Mouse (Mus musculus) gastrocnemius, adult 18-20 months (tissue): ENCODE results near the gene Gm10912. TPM values are rescaled to one million over a fixed set of nuclear protein-coding genes. Genes with fewer than 3 reads are reported as not detected.
"Not testable (repeated sequence)": the region's sequence is repeated elsewhere in the genome, so short reads cannot be mapped to it uniquely, and the experiment has no call there.

ENCODE experiments used
- DNase-seq: peaks from one replicate; pipeline ENCODE4 v3.0.0; 2021; ENCODE audit warnings: low spot score
- total RNA-seq, 2 experiments: library from RNA; stranded (reverse); gene quantifications; 2 replicates each; pipeline ENCODE4 v1.2.3; 2021

Gene Gm10912
- total RNA-seq, 2 experiments from 2014 or later, result 0.14 to 0.24 TPM

DNA sequence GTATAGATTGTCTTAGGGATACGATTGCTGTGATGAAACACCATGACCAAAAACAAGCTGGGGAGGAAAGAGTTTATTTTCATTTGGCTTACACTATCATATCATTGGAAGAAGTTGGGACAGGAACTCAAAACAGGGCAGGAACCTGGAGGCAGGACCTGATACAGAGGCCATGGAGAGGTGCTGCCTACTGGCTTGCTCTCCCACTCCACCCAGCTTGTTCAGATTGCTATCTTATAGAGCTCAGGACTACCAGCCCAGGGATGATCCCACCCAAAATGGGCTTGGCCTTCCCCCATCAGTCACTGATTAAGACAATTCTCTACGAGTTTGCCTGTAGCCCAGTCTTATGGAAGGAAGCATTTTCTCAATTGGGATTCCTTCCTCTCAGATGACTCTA lies 1.5 kb upstream of the Gm10912 start:
- DNase-seq, result no peak

DNA sequence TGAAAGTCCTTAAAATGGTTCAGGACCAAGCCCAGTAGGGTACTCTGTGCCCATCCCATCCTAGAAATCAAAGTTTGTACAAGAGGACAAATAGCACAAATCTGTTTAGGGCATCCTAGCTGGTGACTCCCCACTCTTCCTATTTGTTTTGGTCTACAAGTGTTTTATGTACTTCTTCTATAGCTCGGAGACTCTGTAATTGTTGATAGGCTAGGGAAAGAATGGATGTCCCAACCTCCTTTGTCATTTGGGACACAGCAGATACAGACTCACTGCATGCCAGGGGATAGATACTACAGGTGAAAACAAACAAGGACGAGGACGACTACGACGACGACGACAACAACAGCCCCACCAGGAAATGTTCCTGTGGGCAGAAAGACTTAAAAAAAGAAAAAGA lies 2.8 kb downstream of the Gm10912 start, which contains the start of gene Gm10799:
Gene Gm10799, minus strand, starts transcription at position 101 of the 400 bp plus-strand sequence.
- not testable (repeated sequence) for DNase-seq

DNA sequence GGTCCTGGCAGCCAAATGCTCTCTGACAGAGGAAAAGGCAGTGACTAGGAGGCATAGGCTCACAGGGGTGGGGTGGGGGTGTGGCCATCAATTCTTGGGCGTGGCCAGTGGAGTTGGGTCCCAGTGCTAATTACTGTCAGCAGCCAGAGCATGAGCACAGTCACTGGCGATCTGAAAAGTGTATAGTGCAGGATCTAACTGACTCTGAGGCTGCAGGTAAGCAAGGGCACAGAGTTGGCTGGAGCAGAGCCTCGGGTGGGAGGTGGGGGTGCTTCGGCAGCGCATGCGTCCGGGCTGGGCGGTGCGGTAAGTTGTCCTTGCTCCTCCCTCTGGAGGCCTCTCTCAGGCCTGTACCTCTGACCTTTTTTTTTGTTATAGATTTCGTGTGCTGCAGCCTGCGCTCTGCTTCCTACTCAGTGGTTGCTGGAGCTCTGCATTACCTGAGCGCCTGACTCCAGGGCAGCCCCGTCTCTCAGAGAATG lies 4.1 kb downstream of the Gm10912 start, which contains the start of gene Cd59b:
Gene Cd59b, plus strand, starts transcription at position 146 of the 482 bp plus-strand sequence.
- DNase-seq, result peak; percentile 48

DNA sequence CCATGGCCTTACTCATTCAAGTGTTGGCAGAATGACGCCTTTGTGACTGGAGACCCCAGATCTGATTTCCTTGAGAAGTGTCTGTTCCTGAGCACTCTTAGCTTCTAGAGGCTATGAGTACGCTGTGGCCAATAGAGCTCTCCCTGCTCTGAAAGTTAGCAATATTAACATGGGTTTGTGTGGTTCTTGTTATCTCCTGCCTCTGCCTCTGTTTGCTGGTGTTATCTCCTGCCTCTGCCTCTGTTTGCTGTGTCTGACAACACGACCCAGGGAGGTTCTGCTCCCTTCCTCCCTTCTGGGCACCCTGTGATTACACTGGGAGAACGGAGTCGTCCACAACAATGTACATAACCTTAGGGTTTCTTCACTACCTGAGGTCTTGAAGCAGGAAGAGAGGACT lies 12.7 kb downstream of the Gm10912 start:
- not testable (repeated sequence) for DNase-seq

DNA sequence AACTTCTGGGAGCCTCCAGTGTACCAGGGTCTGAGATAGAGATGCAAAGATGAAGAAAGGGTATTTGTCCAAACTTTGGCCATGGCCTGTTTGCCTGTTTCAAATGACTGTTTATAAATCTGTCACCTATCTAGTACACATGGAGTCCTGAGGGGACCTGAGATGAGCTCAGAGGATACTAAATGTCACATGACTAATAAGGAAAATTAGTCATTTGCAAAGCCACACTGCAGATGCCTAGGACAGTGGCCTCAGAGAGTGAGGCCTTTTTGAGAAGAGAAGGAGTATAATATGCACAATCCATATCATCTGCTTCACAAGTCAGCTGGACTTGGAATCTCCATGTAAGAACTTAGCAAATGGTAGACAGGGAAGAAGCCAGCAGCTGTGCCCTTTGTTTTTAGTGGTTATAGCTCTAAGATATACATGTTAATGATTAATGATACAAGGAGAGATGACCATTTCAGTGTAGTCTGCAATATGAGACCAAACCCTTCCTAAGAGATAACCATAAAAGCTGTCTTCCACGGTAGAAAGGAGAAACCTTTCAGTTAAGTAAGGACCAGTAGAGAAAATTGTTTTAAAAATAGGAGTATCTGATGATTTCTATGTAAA lies 15.9 kb downstream of the Gm10912 start:
- not testable (repeated sequence) for DNase-seq

- DNase-seq, result no peak
Observed at GRCm38 (mm10) chr2:104082474-104082873, 16.8 kb downstream of the Gm10912 start.

DNA sequence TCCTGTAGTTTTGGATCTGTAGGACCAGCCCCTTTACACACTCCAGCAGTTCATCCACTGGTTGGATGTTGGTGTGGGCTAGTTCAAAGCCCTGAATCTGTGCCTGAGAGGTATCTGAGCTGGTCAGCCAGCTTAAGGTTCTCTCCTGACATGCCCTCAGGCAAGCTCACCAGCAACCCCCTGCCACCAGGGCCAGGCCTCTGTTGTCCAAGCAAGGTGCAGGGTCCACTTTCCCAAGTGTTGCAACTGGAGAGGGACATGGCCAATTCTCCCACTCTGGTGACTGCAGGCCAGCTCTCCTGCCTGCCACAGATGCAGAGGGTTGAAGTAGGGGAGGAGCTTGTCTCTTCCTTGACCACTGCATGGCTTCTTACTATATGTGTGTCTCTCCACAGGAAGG lies 18.4 kb downstream of the Gm10912 start:
- DNase-seq, result not testable (repeated sequence)

DNA sequence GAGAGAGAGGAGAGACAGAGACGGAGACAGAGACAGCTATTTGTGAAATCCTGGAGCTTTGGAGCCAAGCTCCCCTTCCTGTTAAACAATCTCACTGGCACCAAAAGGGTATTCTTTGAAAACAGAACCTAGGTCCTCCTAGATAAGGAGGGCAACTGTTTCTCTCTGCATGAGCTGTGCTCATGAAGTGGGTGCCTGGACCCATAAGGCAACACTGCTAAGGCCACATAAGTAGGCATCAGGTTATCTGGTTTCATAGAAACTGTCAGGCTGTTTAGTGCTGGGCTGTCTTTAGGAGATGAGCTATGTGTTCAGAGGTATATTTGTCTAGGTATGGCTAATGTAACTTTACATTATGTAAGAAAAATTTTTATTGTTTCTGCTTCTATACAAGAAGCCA lies 21.9 kb downstream of the Gm10912 start:
- DNase-seq, result not testable (repeated sequence)

- DNase-seq, result no peak
Observed at GRCm38 (mm10) chr2:104093305-104093704, 27.7 kb downstream of the Gm10912 start.

- peak; percentile 81 for DNase-seq
Observed at GRCm38 (mm10) chr2:104095741-104096213, 30.2 kb downstream of the Gm10912 start, which contains the start of gene Cd59a. Gene Cd59a, plus strand, starts transcription at chr2:104095801.

GRCm38 (mm10) chr2:104096256-104096655 lies 30.6 kb downstream of the Gm10912 start:
- DNase-seq, result no peak

DNA sequence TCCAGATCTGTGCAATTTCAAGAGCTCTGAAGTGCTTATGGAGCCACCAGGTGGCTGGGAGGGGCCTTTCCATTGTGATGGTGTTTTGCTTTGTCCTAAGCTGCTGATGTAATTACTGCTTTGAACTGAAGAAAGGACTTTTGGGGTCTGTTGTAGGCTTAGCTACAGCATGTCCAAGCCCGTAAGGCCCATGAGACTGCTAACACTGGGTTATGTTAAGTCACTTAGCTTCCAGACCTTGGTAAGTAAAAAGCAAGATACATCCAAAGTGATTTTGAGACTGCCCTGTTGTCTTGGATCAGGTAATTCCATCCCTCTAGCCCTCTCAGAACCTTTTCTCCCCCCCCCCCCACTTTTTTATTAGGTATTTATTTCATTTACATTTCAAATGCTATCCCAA lies 31.2 kb downstream of the Gm10912 start:
- DNase-seq, result not testable (repeated sequence)

- not testable (repeated sequence) for DNase-seq
Observed at GRCm38 (mm10) chr2:104097396-104097795, 31.8 kb downstream of the Gm10912 start.

DNA sequence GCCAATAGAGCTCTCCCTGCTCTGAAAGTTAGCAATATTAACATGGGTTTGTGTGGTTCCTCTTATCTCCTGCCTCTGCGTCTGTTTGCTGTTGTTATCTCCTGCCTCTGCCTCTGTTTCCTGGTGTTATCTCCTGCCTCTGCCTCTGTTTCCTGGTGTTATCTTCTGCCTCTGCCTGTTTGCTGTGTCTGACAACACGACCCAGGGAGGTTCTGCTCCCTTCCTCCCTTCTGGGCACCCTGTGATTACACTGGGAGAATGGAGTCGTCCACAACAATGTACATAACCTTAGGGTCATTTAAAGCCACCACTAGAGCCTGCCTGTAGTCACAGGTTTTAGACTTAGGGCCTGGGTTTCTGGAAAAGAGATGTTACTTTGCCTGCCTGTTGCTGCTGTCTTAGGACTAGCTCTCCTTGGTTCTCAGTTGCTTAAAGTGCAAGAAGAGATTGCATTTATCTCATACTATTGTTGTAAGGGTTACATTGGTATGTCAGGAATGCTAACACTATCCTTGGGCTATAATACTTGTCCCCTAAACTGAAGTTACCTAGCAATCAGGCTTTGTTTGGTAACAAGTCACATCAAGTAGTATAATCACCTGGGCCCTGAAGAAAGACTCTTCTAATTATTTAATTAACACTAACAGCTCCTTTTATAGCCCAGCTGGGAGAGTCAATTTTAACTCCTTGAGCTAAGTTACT lies 33.1 kb downstream of the Gm10912 start:
- no peak for DNase-seq

DNA sequence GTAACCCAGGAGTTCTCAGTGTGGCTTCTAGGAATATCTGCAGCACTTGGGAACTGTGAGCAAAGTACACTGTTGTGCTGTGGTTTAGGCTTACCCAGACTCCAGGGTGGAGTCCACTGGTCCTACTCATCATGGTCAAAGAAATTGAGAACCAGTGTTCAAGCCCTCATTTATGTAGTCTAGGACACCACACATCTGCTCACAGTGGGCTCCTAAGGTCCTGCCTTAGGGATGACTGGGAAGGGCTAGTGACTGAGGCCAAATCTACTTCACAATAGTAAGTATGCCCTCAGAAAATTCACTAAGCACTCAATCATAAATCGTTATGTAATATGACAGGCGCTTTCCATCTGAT lies 33.6 kb downstream of the Gm10912 start:
- DNase-seq, result no peak

GRCm38 (mm10) chr2:104099946-104100345 lies 34.3 kb downstream of the Gm10912 start:
- no peak for DNase-seq

- DNase-seq, result no peak
Observed at GRCm38 (mm10) chr2:104104800-104105199, 39.2 kb downstream of the Gm10912 start.

DNA sequence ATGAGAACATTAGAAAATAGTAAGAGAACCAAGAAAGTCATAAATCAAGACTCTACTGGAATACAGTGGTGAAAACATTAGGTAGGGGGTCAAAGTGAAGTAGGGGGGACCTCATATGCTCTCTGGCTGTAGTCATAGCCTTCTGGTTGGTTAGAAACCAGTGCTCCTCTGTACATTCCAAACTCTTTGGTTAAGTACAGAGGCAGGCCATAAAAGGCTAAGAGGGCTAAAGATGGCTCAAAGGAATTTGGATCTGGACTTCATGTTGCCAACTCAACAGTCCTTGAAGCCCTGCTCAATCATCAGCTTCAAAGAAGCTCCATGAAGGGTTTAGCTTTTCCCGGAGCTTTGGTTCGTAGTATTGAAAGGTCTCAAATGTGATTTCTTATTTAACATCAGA lies 43.4 kb downstream of the Gm10912 start:
- DNase-seq, result not testable (repeated sequence)

DNA sequence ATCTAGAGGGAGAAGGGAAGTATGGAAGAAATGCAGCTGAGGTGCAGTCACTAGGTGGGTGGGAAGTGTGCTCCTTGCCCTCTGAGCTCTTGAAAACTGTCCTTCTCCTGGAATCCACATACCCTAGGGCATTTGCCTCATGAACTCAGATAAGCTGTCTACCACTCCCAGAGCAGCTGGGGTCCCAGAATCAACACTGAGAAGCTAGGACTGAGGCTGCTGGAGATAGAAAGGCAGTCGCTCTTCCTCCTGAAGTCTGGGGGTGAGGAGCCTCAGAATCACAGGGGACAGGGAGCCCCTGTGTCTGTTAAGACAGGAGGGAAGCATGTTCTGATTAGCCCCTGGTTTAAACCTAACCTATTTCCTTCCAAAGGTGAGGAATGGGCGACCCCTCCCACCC lies 43.9 kb downstream of the Gm10912 start:
- DNase-seq, result no peak

- DNase-seq, result no peak
Observed at GRCm38 (mm10) chr2:104110031-104110430, 44.4 kb downstream of the Gm10912 start.

GRCm38 (mm10) chr2:104111170-104111797 lies 45.7 kb downstream of the Gm10912 start:
- DNase-seq, result not testable (repeated sequence)

DNA sequence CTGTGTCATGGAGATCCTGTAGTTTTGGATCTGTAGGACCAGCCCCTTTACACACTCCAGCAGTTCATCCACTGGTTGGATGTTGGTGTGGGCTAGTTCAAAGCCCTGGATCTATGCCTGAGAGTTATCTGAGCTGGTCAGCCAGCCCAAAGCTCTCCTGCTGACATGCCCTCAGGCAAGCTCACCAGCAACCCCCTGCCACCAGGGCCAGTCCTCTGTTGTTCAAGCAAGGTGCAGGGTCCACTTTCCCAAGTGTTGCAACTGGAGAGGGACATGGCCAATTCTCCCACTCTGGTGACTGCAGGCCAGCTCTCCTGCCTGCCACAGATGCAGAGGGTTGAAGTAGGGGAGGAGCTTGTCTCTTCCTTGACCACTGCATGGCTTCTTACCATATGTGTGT lies 47.9 kb downstream of the Gm10912 start:
- DNase-seq, result not testable (repeated sequence)
